Mouse (Mus musculus) colon, adult 2 months (tissue): ENCODE results near the gene Theg. TPM values are rescaled to one million over a fixed set of nuclear protein-coding genes. Genes with fewer than 3 reads are reported as not detected.

Experiments used
- polyA plus RNA-seq: library from polyadenylated mRNA; depleted of rRNA; stranded (reverse); fragments of >200 nt; gene quantifications from 2 replicates; pipeline ENCODE4 v1.2.3, GENCODE M21; 2012; rRNA removed

Theg gene
- polyA plus RNA-seq: not detected in 2 replicates

DNA sequence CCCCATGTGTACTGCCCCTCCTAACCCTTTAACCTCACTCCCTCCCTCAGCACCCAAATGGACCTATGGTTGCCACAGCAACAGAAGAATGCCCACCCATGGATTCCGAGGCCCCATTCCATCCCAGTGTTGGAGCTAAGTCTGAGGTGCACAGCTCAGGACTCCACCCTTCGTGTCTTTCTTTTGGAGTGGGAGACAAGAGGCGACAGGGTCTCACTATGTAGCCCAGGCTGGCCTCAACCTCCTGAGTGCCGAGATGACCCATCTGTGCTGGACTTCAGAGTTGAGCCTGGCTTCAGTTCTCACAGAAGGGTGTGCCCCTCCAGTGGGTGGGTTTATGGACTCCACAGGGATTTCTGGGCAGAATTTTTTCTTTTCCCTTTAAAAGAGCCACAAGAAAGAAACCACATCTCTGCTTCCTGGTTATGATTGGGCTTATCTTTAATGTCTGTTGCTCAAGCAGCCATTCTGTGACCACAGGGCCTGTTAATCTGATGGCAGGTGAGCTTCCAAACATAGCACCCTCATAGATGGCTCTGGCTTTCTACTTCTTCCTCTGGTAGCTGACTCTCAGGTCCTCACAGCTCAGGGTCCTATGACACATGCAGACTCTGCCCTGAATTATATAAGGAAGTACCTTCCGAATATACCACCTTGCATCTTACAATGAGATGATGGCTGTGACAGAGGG, at the start of gene Theg:
Gene Theg (minus strand): TSS at position 271 of the 691 bp plus-strand sequence.

DNA sequence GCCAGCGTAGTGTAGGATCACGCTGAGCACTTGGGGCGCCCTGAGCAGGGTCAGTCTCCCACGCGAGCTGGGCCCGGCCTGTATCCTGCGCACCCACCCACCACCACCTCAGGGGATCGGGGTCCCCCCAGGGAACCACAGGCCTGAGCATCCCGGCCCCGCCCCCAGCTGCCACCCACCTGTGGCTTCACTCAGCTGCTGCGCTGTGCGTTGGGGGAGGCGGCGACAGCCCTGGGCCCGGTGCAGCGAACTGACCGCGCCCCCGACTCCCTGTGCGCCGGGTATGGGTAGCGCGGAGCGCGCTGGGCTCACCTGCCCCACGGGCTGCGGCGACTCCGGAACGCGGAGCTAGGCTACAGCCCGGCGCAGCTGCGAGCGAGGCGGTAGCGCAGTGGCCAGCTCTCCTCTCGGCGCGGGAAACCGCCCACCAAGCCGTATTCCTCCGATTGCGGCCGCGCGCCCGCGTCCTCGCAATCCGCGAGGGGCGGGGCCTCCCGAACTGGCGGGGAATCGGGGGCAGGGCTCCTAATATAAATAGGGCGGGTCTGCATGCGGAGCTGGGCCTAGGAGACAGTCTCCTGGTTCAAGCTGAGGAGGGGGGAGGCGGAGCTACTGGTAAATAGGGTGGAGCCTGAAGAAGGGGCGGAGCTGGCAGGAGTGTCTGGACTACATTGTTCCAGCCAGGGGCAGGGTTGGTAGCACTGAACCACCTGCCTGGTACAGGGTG, 26.6 kb upstream of the Theg start, which contains the start of gene C2cd4c:
Gene C2cd4c (minus strand): TSS at position 448 of the 727 bp plus-strand sequence.

DNA sequence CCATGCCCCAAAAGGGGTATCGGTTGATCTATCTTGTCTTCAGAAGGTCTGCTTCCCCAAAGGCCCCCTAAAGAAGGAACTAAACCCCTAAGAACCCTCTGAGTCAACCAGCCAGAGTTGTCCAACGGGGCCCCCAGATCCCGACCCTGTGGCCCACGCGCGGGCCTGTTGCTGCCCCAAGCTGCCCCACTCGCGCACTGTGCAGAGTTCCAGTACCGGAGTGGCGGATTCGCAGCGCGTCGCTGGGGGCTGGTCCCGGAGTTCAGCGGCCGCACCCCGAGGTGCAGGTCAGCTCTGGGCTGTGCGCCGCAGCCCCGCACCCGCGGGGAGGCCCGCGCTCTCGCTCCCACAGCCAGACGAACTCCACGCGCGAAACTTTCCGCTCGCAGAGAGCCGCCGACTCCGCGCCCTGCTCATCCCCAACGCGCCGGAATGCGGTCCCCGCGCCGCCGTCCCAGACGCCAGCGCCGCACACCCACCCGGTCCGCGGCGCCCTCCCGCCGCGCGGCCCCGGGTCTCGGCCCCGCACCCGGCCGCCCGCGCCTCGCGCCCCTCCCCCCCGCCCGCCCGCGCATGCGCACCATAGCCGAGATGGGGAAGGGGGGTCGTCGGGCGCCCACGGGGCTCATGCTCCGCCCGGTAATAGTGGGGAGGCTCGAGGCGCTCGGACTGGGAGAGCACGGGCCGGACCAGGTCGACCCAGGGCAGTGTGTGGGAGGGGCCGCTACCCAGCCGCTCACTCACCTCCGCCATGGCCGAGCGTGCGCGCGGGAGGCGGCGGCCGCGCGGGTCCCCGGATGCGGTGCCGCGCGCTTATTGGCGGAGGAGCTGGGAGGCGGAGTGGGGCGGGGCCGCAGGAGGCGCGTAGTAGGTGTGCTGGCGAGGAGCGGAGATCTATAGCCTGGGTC, 32.5 kb downstream of the Theg start, which contains the start of gene Mier2:
Gene Mier2 (minus strand): TSS at position 870 of the 908 bp plus-strand sequence.

DNA sequence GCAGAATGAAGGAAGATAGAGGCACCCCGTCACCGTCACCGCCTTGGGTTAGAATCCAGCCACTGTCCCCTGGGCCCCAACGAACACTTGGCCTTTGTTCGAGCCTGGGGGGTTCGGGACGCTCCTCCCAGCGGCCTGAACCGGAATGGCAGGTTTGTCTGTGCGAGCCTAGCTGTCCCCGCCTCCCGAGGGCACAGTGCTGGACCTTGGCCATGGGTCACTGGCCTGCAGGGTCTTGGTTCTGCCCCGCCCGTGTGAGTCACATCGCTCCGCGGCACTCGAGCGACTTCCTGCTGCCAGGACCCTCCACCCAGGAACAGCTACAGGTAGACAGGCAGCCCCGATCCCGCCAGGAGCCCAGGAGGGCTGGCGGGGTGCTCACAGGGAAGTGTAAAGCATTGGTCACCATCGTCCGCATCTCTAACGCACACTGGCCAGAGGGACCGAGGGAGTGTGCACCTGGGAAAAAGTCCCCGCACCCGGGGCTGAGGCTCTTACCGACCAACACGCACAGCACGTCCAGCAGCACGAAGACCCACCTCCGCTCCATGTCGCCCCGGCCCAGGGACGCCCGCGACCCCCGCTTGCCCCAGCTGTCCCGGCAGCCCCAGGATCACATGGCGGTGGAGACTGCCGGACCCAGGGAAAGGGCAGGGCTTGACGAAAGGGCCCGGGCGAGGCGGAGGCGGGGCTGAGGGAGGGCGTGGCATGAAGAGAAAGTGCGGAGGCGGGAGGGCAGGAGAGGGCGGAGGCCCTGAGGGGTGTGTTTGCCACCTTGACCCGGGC, 53.8 kb downstream of the Theg start, which contains the start of gene Plpp2:
Gene Plpp2 (minus strand): TSS at position 671 of the 786 bp plus-strand sequence.

Other genes with a start within 250 kb of the Theg start
- gene Vmn2r82, start 230.8 kb downstream of the Theg start, polyA plus RNA-seq: not detected in 2 replicates
- gene Vmn2r83, start 118.6 kb downstream of the Theg start, polyA plus RNA-seq: not detected in 2 replicates
- 211 and 290 TPM in 2 replicates for gene Plpp2, start 53.5 kb downstream of the Theg start, polyA plus RNA-seq
- gene Mier2, start 32.1 kb downstream of the Theg start, polyA plus RNA-seq: 105 and 110 TPM in 2 replicates
- gene C2cd4c, start 26.7 kb upstream of the Theg start, polyA plus RNA-seq: 2.9 and 3.5 TPM in 2 replicates
- gene Shc2, start 50.6 kb upstream of the Theg start, polyA plus RNA-seq: 4.8 and 5.3 TPM in 2 replicates
- gene Odf3l2, start 58.4 kb upstream of the Theg start, polyA plus RNA-seq: not detected in 2 replicates
- 6.3 and 9.1 TPM in 2 replicates for gene Madcam1, start 77.2 kb upstream of the Theg start, polyA plus RNA-seq
- gene Tpgs1, start 82.0 kb upstream of the Theg start, polyA plus RNA-seq: 105 and 121 TPM in 2 replicates
- gene Cdc34, start 94.9 kb upstream of the Theg start, polyA plus RNA-seq: 155 and 246 TPM in 2 replicates
- 0.47 and 0.66 TPM in 2 replicates for gene Gzmm, start 101.7 kb upstream of the Theg start, polyA plus RNA-seq
- gene Bsg, start 117.2 kb upstream of the Theg start, polyA plus RNA-seq: 1,066 and 1,188 TPM in 2 replicates
- 23.7 and 26.9 TPM in 2 replicates for gene Hcn2, start 129.3 kb upstream of the Theg start, polyA plus RNA-seq
- 71.0 and 77.4 TPM in 2 replicates for gene Polrmt, start 159.2 kb upstream of the Theg start, polyA plus RNA-seq
- 0.13 TPM in 1 of 2 replicates, not detected in the other for gene Fgf22, start 167.7 kb upstream of the Theg start, polyA plus RNA-seq
- gene Rnf126, start 179.6 kb upstream of the Theg start, polyA plus RNA-seq: 192 and 253 TPM in 2 replicates
- gene Fstl3, start 189.9 kb upstream of the Theg start, polyA plus RNA-seq: 42.9 and 43.6 TPM in 2 replicates
- 0.06 and 0.23 TPM in 2 replicates for gene Prss57, start 203.6 kb upstream of the Theg start, polyA plus RNA-seq
- 35.1 and 37.1 TPM in 2 replicates for gene Palm, start 206.2 kb upstream of the Theg start, polyA plus RNA-seq
- 267 and 317 TPM in 2 replicates for gene Misp, start 233.7 kb upstream of the Theg start, polyA plus RNA-seq